Mouse (Mus musculus): ENCODE data around the gene Mdh1b. TPM values are rescaled to one million over a fixed set of nuclear protein-coding genes. Genes with fewer than 3 reads are reported as not detected.
A peak's percentile ranks its signal among the peaks of the same experiment; 100 is the strongest.

The Mdh1b gene
- total RNA-seq (2021), result not detected

DNA sequence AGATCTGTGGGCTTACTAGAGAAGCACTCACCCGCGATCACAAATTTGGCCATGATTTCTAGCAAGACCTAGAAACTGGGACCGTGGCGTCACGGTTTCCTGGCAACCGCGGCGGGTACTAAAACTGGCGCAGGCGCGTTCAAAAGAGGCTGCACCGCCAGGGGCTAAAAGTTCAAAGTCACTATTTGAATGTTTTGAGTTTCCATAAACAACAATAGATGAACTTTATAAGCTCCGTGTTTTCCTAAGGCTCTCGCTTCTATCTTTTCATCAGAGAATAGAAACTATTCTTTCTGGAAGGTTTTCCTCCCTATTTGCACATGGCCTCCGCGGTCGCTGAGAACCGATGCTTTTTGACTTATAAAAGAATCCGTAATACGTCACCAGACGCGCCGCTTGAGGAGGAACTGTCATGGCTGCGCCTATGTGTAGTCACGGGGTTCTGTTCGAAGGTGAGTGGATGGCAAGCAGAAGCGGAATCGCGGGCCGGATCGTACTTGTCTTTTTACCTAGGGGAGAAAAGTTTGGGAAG, at the start of gene Mdh1b, which contains the start of gene Fastkd2:
Gene Mdh1b (minus strand): TSS at position 79 of the 532 bp plus-strand sequence.
Gene Fastkd2 (plus strand): TSS at position 375 of the 532 bp plus-strand sequence.
- DNase-seq, result peak; percentile 87
- intact Hi-C loops (cut with DNase I), result loop anchor here (1.0 kb wide), 1 partner anchor 802 kb away; the partner anchor contains the start of gene Creb1

DNA sequence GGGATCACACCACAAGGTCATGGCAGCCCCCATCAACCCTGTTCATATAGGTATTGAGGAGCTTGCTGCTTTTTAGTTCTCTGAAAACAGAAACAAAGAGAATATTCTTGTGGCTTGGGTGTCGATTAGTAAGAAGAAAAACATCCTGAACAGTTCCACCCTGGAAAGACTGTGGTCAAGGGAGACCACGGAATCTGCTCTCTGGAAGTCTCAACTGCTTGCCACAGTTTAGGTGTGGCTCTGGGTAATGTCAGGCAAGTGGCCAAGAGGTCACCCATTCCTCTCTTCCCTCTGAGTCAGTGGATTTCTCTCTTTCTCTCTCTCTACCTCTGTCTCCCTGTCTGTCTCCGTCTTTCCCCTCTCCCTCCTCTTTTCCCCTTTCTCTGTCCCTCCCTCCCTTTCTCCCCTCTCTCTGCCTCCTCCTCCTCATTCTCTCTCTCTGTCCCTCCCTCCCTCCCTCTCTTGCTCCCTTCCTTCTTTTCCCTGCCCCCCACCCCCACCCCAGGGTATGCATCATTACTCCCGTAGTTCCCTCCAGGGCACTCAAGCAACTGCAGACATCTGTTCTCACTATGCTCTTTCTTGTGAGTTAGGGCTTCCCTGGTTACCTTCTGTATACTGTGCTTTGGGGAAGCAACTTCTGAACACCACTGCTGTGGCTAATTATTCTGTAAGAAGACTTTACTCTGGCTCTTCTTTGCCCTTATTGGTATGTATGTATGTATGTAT, 46.9 kb upstream of the Mdh1b start:
- no peak for DNase-seq
- intact Hi-C loops (cut with DNase I), result no loop called here

DNA sequence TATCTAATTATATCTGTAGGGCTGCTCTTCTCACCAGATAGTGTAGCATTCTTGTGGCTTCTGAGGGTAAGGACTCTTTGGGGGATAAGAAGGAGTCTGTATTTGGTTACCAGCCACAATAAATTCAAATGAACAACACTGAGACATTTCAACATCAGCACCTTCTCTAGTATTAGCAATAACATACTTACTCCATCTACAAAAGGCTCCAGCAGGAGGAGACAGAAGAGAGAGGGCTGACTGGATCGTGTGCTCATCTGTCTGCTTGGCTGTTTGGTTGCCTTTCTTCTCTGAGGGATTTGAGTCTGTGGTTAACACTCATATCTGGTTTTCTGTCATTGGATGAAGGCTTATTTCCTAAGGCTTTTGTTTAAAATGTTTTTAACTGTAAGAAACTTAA, 46.3 kb upstream of the Mdh1b start:
- no peak for DNase-seq
- intact Hi-C loops (cut with DNase I), result no loop called here

DNA sequence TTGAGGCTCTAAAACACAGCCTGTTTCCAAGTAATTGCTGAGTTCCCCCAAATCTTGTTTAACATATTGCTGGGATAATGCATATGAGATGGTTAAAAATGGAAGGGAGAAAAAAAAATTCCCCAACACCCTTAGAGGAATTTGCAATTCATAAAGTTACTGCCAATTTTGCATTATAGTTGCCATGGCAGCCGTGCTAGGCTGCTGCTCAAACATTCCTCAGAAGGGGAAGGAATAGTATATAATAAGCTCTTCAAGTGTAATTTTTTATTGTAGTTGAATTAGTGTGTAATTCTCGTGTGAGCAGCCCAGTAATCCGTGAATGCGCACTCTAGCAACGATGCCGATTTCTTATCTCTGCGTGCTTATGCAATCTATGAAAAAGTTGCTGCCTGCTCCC, 40.2 kb upstream of the Mdh1b start:
- DNase-seq, result no peak

DNA sequence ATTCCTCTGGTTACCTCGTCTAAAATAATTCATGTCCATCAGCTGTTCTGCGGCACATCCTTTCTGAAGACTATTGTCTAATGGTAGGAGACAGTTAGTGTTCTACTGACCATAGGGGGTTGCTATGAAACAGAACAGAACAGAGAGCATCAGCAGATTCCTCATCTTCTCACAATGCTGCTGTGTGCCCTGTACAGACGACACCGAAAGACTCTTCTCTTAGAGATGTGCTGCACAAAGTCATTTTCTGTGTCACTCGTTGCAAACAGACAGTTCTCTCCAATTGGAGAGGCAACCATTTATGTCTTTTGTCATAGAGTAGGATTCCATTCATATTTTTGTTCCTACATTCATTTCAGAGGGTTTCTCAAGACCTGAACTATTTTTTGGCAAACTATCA, 39.0 kb upstream of the Mdh1b start, which contains the start of gene 4933402D24Rik:
Gene 4933402D24Rik (minus strand): TSS at position 101 of the 400 bp plus-strand sequence.
- intact Hi-C loops (cut with DNase I), result loop anchor here (10.0 kb wide), 1 partner anchor 256 kb away; no protein-coding TSS in a partner anchor
- DNase-seq, result no peak

More for the DNA sequence above, 40.2 kb upstream of the Mdh1b start:
- intact Hi-C loops (cut with DNase I), result no loop called here

DNA sequence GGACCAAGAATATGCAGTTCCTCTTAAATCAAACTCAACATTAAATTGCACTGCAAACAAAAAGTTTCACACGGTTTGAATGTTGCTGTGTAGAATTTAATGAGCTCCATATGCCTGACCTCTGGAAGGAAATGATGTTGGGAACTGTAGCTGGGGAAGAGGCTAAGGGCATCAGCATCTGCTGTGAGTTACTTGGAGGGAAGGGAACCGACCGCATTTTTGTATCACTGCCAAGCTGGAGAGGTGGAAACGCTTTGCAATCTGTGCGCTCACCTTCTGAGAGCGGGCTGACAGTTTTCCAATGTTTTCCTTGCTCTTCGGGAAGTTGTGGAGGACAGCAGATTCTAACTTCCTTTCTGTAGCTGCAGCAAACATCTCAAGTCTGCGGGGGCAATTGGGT, 38.0 kb upstream of the Mdh1b start:
- intact Hi-C loops (cut with DNase I), result loop anchor here (10.0 kb wide), 1 partner anchor 257 kb away; no protein-coding TSS in a partner anchor
- no peak for DNase-seq

DNA sequence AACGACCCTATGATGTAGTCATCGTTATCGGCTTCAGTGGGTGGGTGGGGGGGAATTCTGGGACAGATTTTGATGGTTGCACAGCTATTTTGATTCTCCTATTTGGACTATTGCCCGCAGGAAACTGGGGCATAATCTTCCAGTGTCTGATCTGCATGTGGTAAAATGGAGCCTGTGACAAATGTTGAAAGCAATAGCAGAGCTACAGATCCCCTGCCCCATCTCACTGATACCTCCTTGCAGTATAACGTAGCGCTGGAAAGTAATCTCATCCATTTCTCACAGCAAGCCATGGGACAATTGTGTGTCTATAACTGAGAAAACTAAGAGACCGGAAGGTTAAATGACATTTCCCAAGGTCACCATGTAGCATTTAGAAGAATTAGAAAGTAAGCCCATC, 34.3 kb upstream of the Mdh1b start:
- DNase-seq, result no peak
- intact Hi-C loops (cut with DNase I), result loop anchor here (2.0 to 10.0 kb wide), 3 partner anchors 188 to 358 kb away; partner anchors contain the start of gene Klf7

DNA sequence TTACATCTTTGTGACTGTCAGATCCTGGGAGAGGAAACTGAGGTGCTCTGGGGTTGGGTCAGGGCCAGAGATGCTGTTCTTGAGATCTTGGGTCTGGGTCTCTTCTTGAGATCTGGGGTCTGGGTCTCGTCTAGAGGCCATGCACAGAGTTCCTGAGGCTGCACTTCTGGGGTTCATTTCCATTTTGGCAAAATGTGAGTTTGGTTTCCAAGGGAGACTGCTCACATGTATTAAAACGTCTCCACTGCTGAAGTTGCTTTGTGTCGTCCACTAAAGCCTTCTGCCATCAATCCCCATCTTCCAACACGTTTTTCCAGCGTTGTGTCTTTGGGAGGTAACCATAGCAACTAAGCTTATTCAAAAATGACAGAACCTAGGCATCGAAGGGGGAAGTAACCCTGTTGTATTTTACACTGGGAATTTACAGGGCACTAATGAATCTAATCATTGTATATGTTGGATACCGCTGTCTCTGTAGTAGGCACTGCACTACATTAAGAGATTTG, 33.8 kb upstream of the Mdh1b start:
- DNase-seq, result no peak
- intact Hi-C loops (cut with DNase I), result loop anchor here (1.0 to 10.0 kb wide), 4 partner anchors 188 to 684 kb away; partner anchors contain the start of gene Klf7

DNA sequence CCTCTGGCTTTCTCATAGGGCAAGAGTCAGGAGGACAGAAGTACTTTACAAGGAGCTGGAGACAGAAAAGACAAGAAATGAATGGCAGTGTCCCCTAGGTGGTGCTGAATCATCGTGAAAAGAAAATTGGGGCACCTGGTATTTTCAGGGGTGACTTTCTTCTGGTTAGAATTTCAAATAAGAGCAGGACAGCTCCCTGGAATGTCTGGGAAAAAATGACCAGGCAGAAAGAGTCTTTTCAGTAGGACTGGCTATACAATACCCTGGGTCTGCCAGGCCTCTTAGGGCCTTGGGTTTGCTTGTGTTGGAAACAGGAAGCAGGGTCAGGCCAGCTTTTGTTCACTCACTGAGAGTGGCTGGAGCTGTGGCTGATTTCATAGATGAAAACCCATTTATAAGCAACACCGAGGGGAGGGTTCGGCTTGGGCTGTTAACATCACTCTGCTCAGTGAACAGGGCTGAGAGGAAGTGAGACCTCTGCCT, 33.1 kb upstream of the Mdh1b start:
- intact Hi-C loops (cut with DNase I), result loop anchor here (1.0 to 10.0 kb wide), 3 partner anchors 189 to 685 kb away; no protein-coding TSS in a partner anchor
- DNase-seq, result peak; percentile 17 to 33

DNA sequence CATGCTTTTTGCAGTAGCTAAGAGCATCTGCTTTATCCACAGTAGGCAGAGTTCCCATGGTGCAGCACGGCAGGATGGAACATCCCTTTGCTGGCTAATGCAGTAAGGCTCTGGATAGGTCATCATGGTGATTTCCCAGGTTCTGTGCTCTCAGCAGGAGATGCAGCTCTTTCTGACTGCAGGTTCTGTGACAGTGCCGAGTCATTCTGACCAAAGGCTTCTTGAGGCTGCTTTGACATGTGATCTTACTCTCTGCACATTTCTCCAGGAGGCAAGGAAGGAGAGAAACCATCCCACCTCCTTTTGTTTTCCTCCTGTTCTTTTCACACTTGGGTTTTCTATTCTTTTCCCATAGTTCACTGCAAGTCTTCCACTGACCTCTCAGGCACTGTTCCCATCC, 25.9 kb upstream of the Mdh1b start:
- intact Hi-C loops (cut with DNase I), result no loop called here

DNA sequence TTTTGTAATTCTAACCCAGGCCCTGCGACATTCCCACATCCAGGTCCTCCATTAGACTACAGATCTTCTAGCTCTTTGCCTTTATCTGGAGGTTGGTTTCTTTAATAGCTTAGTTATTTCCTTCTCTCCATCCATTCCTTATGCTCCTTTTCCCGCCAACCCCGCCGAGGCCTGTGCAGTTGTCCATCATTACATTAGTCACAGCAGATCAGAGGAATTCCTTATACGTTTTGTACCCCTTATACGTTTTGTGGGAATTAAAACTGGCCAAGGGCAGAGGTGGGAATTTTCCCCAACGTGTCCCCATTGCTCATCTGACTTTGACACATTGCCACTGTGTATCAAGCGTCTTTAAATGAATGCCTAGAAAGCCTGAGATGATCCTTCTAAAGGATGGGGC, 322 bp downstream of the Mdh1b start:
- no peak for DNase-seq
- intact Hi-C loops (cut with DNase I), result loop anchor here (1.0 kb wide), 1 partner anchor 803 kb away; the partner anchor contains the start of gene Creb1

More for the DNA sequence above, 25.9 kb upstream of the Mdh1b start:
- DNase-seq, result no peak

DNA sequence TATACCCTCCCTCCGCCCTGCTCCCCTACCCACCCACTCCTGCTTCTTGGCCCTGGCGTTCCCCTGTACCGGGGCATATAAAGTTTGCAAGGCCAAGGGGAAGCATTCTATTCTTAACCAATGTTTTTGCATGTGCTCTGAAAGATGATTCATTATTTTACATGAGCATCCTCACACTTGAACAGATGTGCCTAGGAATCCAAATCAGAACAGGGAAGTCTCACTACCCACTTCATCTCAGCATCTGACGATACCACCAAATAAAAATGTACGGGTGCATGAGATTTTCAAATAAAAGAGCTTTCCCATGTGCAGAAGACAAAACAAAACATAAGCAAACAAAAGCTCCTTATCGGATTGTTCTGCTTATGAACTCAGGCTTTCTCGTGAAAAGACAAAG, 10.0 kb downstream of the Mdh1b start:
- intact Hi-C loops (cut with DNase I), result no loop called here
- DNase-seq, result no peak

DNA sequence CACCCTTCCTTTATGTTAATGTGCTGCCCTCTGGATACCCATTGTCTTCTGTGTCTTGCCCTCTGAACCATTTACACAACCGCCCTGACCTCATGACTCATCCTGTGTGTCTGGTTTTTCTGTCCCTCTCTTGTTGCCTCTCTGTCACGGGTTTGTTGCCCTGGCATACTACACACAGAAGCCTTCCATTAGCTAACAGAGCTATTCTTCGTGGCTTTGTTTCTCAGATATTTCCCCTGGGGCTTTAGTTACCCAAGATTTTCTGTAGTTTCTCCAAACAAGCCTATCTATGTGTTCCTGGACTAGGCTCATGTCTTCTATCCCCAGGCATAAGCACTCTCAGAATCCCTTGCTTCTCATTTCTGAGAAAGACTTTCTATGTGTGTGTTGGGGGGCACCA, 21.2 kb downstream of the Mdh1b start:
- intact Hi-C loops (cut with DNase I), result no loop called here
- DNase-seq, result no peak

DNA sequence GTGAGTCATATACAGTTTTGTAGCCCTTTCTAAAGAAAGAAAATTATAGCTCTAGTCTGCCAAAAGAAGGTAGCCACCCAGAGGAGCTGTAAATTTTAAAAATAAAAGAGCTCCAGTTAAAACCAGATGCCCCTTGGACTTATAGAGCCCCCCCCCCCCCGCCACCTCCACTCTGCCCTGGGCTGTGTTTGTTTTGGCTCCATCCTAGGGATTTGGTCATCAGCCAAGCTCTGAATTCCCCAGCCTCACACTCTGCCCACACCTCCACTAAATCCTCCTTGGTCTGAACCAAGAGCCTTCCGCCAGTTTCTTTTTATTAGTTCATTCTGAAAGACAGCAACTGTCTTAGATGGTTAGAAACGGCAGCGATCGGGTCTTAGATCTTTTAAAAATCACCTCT, 24.4 kb downstream of the Mdh1b start:
- intact Hi-C loops (cut with DNase I), result no loop called here
- DNase-seq, result no peak

DNA sequence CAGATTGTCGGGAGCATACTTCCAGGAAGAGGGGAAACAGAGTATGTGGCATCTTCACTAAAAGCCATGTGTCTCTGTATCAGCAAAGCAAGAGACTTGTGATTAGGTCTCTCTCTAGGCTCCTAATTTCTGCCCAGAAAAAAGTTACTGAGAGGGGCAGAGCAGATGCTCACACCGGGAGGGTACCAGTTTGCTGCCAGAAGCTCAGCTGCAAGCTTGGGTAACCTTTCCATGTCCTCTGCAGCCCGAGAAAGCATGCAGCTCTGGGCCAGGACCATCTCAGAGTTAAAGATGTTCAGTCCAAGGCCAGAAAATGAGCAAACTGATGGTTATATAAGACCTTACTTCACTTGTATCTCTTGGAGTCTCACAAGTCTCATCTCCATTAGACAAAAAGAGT, 33.3 kb downstream of the Mdh1b start:
- intact Hi-C loops (cut with DNase I), result no loop called here
- DNase-seq, result no peak

DNA sequence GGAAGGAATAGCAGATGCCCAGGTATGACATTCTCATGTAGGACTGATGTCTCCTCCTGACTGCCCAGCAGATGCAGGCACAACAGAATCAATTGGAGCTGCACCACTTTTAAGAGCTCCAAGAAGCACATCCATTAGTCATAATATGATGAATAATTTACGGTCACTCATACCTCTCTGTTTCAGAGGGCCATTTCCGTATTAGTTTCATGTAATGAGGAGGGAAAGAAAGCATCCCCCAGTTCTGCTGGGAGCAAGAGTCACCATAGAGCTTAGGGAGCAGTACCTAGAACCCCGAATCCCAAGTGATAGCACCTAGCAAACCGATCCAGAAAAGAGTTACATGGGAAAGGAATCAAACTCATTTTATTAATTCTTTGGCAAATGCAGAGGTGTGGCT, 43.3 kb downstream of the Mdh1b start, which contains the start of gene Dytn:
Gene Dytn (minus strand): TSS at position 101 of the 400 bp plus-strand sequence.
- intact Hi-C loops (cut with DNase I), result no loop called here
- no peak for DNase-seq

DNA sequence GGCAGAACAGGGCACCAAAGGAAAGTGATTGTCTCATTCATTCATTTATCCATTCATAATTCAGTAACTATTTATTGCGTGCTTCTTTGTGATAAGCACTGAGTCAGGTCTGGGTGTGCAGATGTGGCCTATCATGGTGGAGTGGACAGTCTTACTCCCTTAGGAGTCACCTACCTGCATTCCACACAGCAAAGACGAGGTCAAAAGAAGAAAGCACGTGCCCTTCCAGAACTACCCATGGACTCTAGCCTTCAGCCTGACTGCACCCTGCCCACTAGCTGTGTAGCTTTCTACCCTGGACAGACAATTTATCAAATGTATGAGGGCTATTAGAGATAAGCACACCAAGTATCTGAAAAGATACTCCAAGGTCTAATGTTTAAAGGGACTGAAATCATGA, 54.1 kb downstream of the Mdh1b start:
- intact Hi-C loops (cut with DNase I), result no loop called here
- no peak for DNase-seq

DNA sequence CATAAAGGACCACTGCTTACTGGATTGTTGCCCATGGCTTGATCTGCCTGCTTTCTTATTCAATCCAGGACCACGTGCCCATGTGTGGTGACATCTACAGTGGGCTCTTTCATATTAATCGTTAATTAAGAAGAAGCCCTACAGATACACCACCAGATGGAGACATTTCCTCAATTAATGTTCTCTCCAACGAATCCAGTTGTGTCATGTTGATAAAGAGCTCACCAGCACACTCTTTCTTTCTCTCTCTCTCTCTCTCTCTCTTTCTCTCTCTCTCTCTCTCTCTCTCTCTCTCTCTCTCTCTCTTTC, 61.3 kb downstream of the Mdh1b start:
- intact Hi-C loops (cut with DNase I), result loop anchor here (1.0 to 5.0 kb wide), 3 partner anchors 283 to 1043 kb away; no protein-coding TSS in a partner anchor
- no peak for DNase-seq

DNA sequence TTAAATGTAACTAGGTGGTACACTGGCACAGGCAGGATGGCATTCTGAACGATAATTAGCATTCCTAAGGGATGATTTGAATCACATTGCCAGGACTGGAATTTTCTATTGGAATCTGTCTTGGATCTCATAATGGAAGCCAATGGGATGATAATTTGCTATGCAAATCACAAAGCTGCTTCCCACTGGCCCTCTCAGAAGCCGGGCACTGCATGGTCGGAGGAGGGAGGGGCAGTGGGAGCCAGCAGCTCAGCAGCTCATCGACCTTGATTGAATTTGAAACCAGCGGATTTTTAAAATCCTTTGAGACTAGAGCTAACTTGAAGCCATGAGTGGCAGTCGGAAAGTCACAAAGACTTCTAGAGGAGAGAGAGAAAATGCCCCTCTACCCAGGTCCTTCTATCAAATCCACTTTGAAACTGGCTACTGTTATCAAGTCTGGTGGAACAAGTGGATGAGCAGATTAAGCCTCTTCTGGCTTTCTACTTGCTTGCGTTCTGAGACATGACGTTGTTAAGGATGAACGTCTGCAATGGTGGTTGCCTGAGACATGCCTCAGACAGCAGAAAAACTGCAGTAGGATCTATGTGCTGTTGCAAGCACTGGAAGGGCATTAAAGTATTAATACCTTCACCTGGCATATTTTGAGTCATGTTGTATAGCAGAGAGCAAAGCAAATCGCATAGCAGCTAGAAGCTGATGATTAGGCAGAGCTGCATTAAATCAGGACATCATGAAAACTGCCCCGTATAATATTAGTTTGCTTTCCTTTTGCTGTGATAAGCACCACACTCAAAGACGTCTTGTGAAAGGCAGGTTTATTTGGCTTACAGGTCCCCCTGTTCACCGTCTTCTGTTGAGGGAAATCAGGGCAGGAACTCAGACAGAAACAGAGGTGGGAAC, 61.9 kb downstream of the Mdh1b start:
- intact Hi-C loops (cut with DNase I), result loop anchor here (5.0 kb wide), 2 partner anchors 284 to 1044 kb away; no protein-coding TSS in a partner anchor

More for the DNA sequence above, 61.9 kb downstream of the Mdh1b start:
- no peak for DNase-seq
